Mouse (Mus musculus) C2C12 (cell line): ENCODE results near the gene Rdm1. TPM values are rescaled to one million over a fixed set of nuclear protein-coding genes. Genes with fewer than 3 reads are reported as not detected.
"Not testable (repeated sequence)": the region's sequence is repeated elsewhere in the genome, so short reads cannot be mapped to it uniquely, and the experiment has no call there.

Experiments used
- H3K27me3 ChIP-seq: one replicate; pipeline ENCODE4 v1.6.1; 2011; ENCODE audit not compliant: control insufficient read depth, insufficient read depth, insufficient read length
- H3K36me3 ChIP-seq: one replicate; pipeline ENCODE4 v1.6.1; 2011; ENCODE audit not compliant: control insufficient read depth, insufficient read depth
- H3K4me3 ChIP-seq: one replicate; pipeline ENCODE4 v1.5.1; 2011; ENCODE audit warnings: mild to moderate bottlenecking, control low read depth; ENCODE audit not compliant: poor library complexity, insufficient read depth, severe bottlenecking
- H3K79me2 ChIP-seq: one replicate; pipeline ENCODE4 v1.6.1; 2011; ENCODE audit not compliant: control insufficient read depth, insufficient read depth
- H3K79me3 ChIP-seq: one replicate; pipeline ENCODE4 v1.6.1; 2011; ENCODE audit warnings: low read depth, control low read depth
- H3ac ChIP-seq: one replicate; pipeline ENCODE3; 2011; ENCODE audit warnings: low read depth; ENCODE audit not compliant: control insufficient read depth, insufficient read length
- CEBPB ChIP-seq: IDR thresholded peaks from one replicate; pipeline ENCODE4 v1.6.1; 2011; ENCODE audit warnings: low read depth, mild to moderate bottlenecking, control low read depth, moderate library complexity
- CTCF ChIP-seq: IDR thresholded peaks from one replicate; pipeline ENCODE4 v1.5.1; 2011; ENCODE audit not compliant: control insufficient read depth, insufficient read depth, insufficient read length
- FOSL1 ChIP-seq: IDR thresholded peaks from one replicate; pipeline ENCODE4 v1.8.0; 2011; ENCODE audit warnings: mild to moderate bottlenecking, low read length; ENCODE audit not compliant: poor library complexity, insufficient read depth, severe bottlenecking
- MAX ChIP-seq: IDR thresholded peaks from one replicate; pipeline ENCODE4 v1.6.1; 2011; ENCODE audit warnings: mild to moderate bottlenecking, control low read depth
- MYOD1 ChIP-seq: IDR thresholded peaks from one replicate; pipeline ENCODE4 v1.6.1; 2011; ENCODE audit warnings: low read depth; ENCODE audit not compliant: control insufficient read depth, insufficient read length
- MYOG ChIP-seq: IDR thresholded peaks from one replicate; pipeline ENCODE4 v1.6.1; 2011; ENCODE audit not compliant: control insufficient read depth, insufficient read length; ENCODE audit errors: extremely low read depth
- USF1 ChIP-seq: IDR thresholded peaks from one replicate; pipeline ENCODE4 v1.6.1; 2011; ENCODE audit warnings: low read depth, mild to moderate bottlenecking, control low read depth, moderate library complexity
- polyA plus RNA-seq: library from polyadenylated mRNA; unstranded; fragments of >200 nt; fragmentation: generic; extraction: Trizol; gene quantifications from one replicate; pipeline ENCODE4 v1.2.1, GENCODE M21; 2012; ENCODE audit warnings: missing spikeins

The Rdm1 gene
- polyA plus RNA-seq, 1 experiment, result 9.5 TPM

- H3K36me3 ChIP-seq, result no peaks in the 10 kb centered on the region
Measured at GRCm38 (mm10) chr11:101657528-101657885, 30.5 kb downstream of the Rdm1 start.

GRCm38 (mm10) chr11:101657886-101658750, 31.1 kb downstream of the Rdm1 start:
- H3K79me3 ChIP-seq, H3K36me3 ChIP-seq, H3ac ChIP-seq, H3K79me2 ChIP-seq, H3K4me3 ChIP-seq: not testable (repeated sequence)
- peak; percentile 37 for TF ChIP-seq CEBPB
- peaks cover 10% of the 10 kb centered on the region for H3K27me3 ChIP-seq

More at GRCm38 (mm10) chr11:101657528-101657885, 30.5 kb downstream of the Rdm1 start:
- Histone ChIP-seq H3ac (no peak overlapping the region), H3K27me3 (peaks cover 11% of the 10 kb centered on the region), H3K4me3 (no peak overlapping the region), H3K79me3 (no peaks in the 10 kb centered on the region), H3K79me2 (no peaks in the 10 kb centered on the region)
- TF ChIP-seq CTCF (no peak), MYOG (no peak)

- H3K27me3 ChIP-seq, result peaks cover 5% of the 10 kb centered on the region
- no peak for TF ChIP-seq FOSL1
- peak; percentile 9 for TF ChIP-seq CTCF
Measured at GRCm38 (mm10) chr11:101658751-101659558, 32.0 kb downstream of the Rdm1 start.

GRCm38 (mm10) chr11:101661191-101661590, 34.2 kb downstream of the Rdm1 start:
- Histone ChIP-seq H3K79me3 (no peaks in the 10 kb centered on the region), H3K36me3 (no peaks in the 10 kb centered on the region), H3K27me3 (no peaks in the 10 kb centered on the region), H3K79me2 (no peaks in the 10 kb centered on the region), H3ac (no peak overlapping the region), H3K4me3 (no peak overlapping the region)
- TF ChIP-seq CEBPB (no peak), MYOD1 (no peak), MYOG (no peak), MAX (no peak), CTCF (no peak), USF1 (no peak), FOSL1 (no peak)

More at GRCm38 (mm10) chr11:101658751-101659558, 32.0 kb downstream of the Rdm1 start:
- no peaks in the 10 kb centered on the region for H3K36me3 ChIP-seq
- no peaks in the 10 kb centered on the region for H3K79me3 ChIP-seq
- no peak overlapping the region for H3ac ChIP-seq
- H3K4me3 ChIP-seq, result no peak overlapping the region
- H3K79me2 ChIP-seq, result no peaks in the 10 kb centered on the region

GRCm38 (mm10) chr11:101661786-101662185, 34.8 kb downstream of the Rdm1 start:
- Histone ChIP-seq H3K36me3 (no peaks in the 10 kb centered on the region), H3K27me3 (no peaks in the 10 kb centered on the region), H3ac (no peak overlapping the region), H3K4me3 (no peak overlapping the region), H3K79me3 (no peaks in the 10 kb centered on the region), H3K79me2 (no peaks in the 10 kb centered on the region)
- TF ChIP-seq MYOG, result no peak

- TF ChIP-seq MAX (no peak), CEBPB (no peak), MYOD1 (no peak), FOSL1 (no peak), MYOG (no peak), USF1 (no peak), CTCF (no peak)
- Histone ChIP-seq H3K27me3 (no peaks in the 10 kb centered on the region), H3K79me2 (no peaks in the 10 kb centered on the region), H3K4me3 (no peak overlapping the region), H3ac (no peak overlapping the region), H3K79me3 (no peaks in the 10 kb centered on the region), H3K36me3 (no peaks in the 10 kb centered on the region)
Measured at GRCm38 (mm10) chr11:101663229-101664027, 36.4 kb downstream of the Rdm1 start.
